Mouse (Mus musculus) MEL (cell line): Measurements from ENCODE around the gene Raly. TPM values are rescaled to one million over a fixed set of nuclear protein-coding genes. Genes with fewer than 3 reads are reported as not detected.
A peak's percentile ranks its signal among the peaks of the same experiment; 100 is the strongest.

ENCODE experiments used
- DNase-seq: peaks from one replicate; pipeline ENCODE4 v3.0.0; 2011; ENCODE audit warnings: low read depth, low spot score
- H3K27ac ChIP-seq: 2 replicates; pipeline ENCODE4 v1.5.1; 2012; ENCODE audit warnings: low read depth, mild to moderate bottlenecking, control low read depth, low read length, moderate library complexity; ENCODE audit not compliant: control insufficient read depth
- H3K27me3 ChIP-seq, 2 experiments: fragments of 150-350 bp in 1 of 2; sonication (generic) in 1 of 2; 2 replicates each; pipeline ENCODE4 v1.6.1; 2012; ENCODE audit warnings: low read length in 2 of 2, mild to moderate bottlenecking in 2 of 2, improper control_type of control experiment in 1 of 2, moderate library complexity in 1 of 2; ENCODE audit not compliant: insufficient read depth in 2 of 2, control insufficient read depth in 1 of 2
- H3K36me3 ChIP-seq, 2 experiments: 2 replicates each; pipeline ENCODE4 v1.6.1; 2012 to 2014; ENCODE audit warnings: low read length in 2 of 2, improper control_type of control experiment in 1 of 2, inconsistent platforms in 1 of 2, mild to moderate bottlenecking in 1 of 2; ENCODE audit not compliant: insufficient read depth in 2 of 2, control insufficient read depth in 1 of 2
- H3K4me1 ChIP-seq, 2 experiments: fragments of 150-350 bp in 1 of 2; sonication (generic) in 1 of 2; 2 replicates each; pipeline ENCODE4 v1.6.1; 2012; ENCODE audit warnings: low read length in 2 of 2, improper control_type of control experiment in 1 of 2, mild to moderate bottlenecking in 1 of 2; ENCODE audit not compliant: insufficient read depth in 2 of 2, control insufficient read depth in 1 of 2
- H3K4me3 ChIP-seq, 2 experiments: fragments of 150-350 bp in 1 of 2; sonication (generic) in 1 of 2; 2 replicates each; pipeline ENCODE4 v1.5.1; 2012; ENCODE audit warnings: low read depth in 2 of 2, low read length in 2 of 2, mild to moderate bottlenecking in 2 of 2, moderate library complexity in 2 of 2, control low read depth in 1 of 2, improper control_type of control experiment in 1 of 2; ENCODE audit not compliant: control insufficient read depth in 1 of 2, insufficient read depth in 1 of 2
- H3K79me2 ChIP-seq: 2 replicates; pipeline ENCODE4 v1.6.1; 2012; ENCODE audit warnings: mild to moderate bottlenecking, low read length, moderate library complexity; ENCODE audit not compliant: control insufficient read depth, poor library complexity, insufficient read depth
- H3K9ac ChIP-seq: 2 replicates; pipeline ENCODE4 v1.6.1; 2012; ENCODE audit warnings: low read depth, mild to moderate bottlenecking, control low read depth, low read length, moderate library complexity; ENCODE audit not compliant: control insufficient read depth, poor library complexity, severe bottlenecking
- H3K9me3 ChIP-seq: fragments of 150-350 bp; sonication (generic); replicated peaks from 2 replicates; pipeline ENCODE4 v1.6.1; 2012; ENCODE audit warnings: mild to moderate bottlenecking, low read length, improper control_type of control experiment, moderate library complexity; ENCODE audit not compliant: insufficient read depth
- BHLHE40 ChIP-seq: IDR thresholded peaks from 2 replicates; pipeline ENCODE4 v1.6.1; 2012; ENCODE audit warnings: low read depth, mild to moderate bottlenecking, inconsistent platforms, low read length, improper control_type of control experiment, borderline replicate concordance
- CHD1 ChIP-seq: IDR thresholded peaks from 2 replicates; pipeline ENCODE4 v1.6.1; 2012; ENCODE audit warnings: low read depth, mild to moderate bottlenecking, inconsistent platforms, low read length, improper control_type of control experiment
- CTCF ChIP-seq, 3 experiments: IDR thresholded peaks in 2 of 3; conservative IDR thresholded peaks in 1 of 3; 2 replicates each; pipeline ENCODE4 v1.5.1; 2011 to 2012; ENCODE audit warnings: low read length in 3 of 3, low read depth in 2 of 3, mild to moderate bottlenecking in 2 of 3, improper control_type of control experiment in 1 of 3, inconsistent platforms in 1 of 3, mixed read lengths in 1 of 3, moderate library complexity in 1 of 3; ENCODE audit not compliant: control insufficient read depth in 1 of 3, insufficient read depth in 1 of 3, poor library complexity in 1 of 3, severe bottlenecking in 1 of 3
- ELF1 ChIP-seq: IDR thresholded peaks from 2 replicates; pipeline ENCODE4 v1.6.1; 2014; ENCODE audit warnings: low read depth, mild to moderate bottlenecking, inconsistent platforms, low read length, improper control_type of control experiment, moderate library complexity
- GABPA ChIP-seq: IDR thresholded peaks from 2 replicates; pipeline ENCODE4 v1.6.1; 2012; ENCODE audit warnings: low read depth, mild to moderate bottlenecking, inconsistent platforms, low read length, improper control_type of control experiment, moderate library complexity
- HCFC1 ChIP-seq: IDR thresholded peaks from 2 replicates; pipeline ENCODE4 v1.6.1; 2012; ENCODE audit warnings: low read depth, mild to moderate bottlenecking, inconsistent platforms, low read length, improper control_type of control experiment, moderate library complexity
- JUND ChIP-seq: IDR thresholded peaks from 2 replicates; pipeline ENCODE4 v1.6.1; 2011; ENCODE audit warnings: low read depth, mild to moderate bottlenecking, improper control_type of control experiment, low read length
- MAZ ChIP-seq: IDR thresholded peaks from 2 replicates; pipeline ENCODE4 v1.6.1; 2012; ENCODE audit warnings: low read depth, mild to moderate bottlenecking, inconsistent platforms, low read length, improper control_type of control experiment
- MEF2A ChIP-seq: IDR thresholded peaks from 2 replicates; pipeline ENCODE4 v1.6.1; 2014; ENCODE audit warnings: low read depth, mild to moderate bottlenecking, inconsistent platforms, low read length, improper control_type of control experiment; ENCODE audit not compliant: poor library complexity, insufficient replicate concordance, severe bottlenecking; ENCODE audit errors: extremely low read depth
- MXI1 ChIP-seq: IDR thresholded peaks from 2 replicates; pipeline ENCODE4 v1.6.1; 2011; ENCODE audit warnings: mild to moderate bottlenecking, low read depth, low read length, improper control_type of control experiment
- MYB ChIP-seq: IDR thresholded peaks from 2 replicates; pipeline ENCODE4 v1.6.1; 2011; ENCODE audit warnings: mild to moderate bottlenecking, low read depth, low read length, improper control_type of control experiment
- MYC ChIP-seq: IDR thresholded peaks from 2 replicates; pipeline ENCODE4 v1.6.1; 2011; ENCODE audit warnings: low read depth, mild to moderate bottlenecking, low read length, improper control_type of control experiment, moderate library complexity
- NRF1 ChIP-seq: IDR thresholded peaks from 2 replicates; pipeline ENCODE4 v1.6.1; 2014; ENCODE audit warnings: low read depth, mild to moderate bottlenecking, inconsistent platforms, low read length, improper control_type of control experiment, moderate library complexity; ENCODE audit not compliant: poor library complexity, insufficient read depth, severe bottlenecking
- RCOR1 ChIP-seq: IDR thresholded peaks from 2 replicates; pipeline ENCODE4 v1.6.1; 2012; ENCODE audit warnings: low read depth, mild to moderate bottlenecking, inconsistent platforms, low read length, improper control_type of control experiment
- SIN3A ChIP-seq: IDR thresholded peaks from 2 replicates; pipeline ENCODE4 v1.6.1; 2012; ENCODE audit warnings: low read length, improper control_type of control experiment, inconsistent platforms
- TBP ChIP-seq: IDR thresholded peaks from 2 replicates; pipeline ENCODE4 v1.8.0; 2011; ENCODE audit warnings: low read depth, low read length, improper control_type of control experiment
- UBTF ChIP-seq: IDR thresholded peaks from 2 replicates; pipeline ENCODE4 v1.6.1; 2012; ENCODE audit warnings: low read depth, mild to moderate bottlenecking, inconsistent platforms, low read length, improper control_type of control experiment, moderate library complexity, borderline replicate concordance; ENCODE audit not compliant: insufficient read depth
- USF1 ChIP-seq: IDR thresholded peaks from 2 replicates; pipeline ENCODE4 v1.6.1; 2014; ENCODE audit warnings: low read depth, mild to moderate bottlenecking, inconsistent platforms, low read length, improper control_type of control experiment, moderate library complexity
- USF2 ChIP-seq, 2 experiments: IDR thresholded peaks; 2 replicates each; pipeline ENCODE4 v1.6.1; 2011 to 2012; ENCODE audit warnings: improper control_type of control experiment in 2 of 2, low read length in 2 of 2, borderline replicate concordance in 1 of 2, inconsistent platforms in 1 of 2, low read depth in 1 of 2, mild to moderate bottlenecking in 1 of 2; ENCODE audit not compliant: insufficient read depth in 1 of 2
- ZKSCAN1 ChIP-seq: IDR thresholded peaks from 2 replicates; pipeline ENCODE4 v1.6.1; 2012; ENCODE audit warnings: low read depth, mild to moderate bottlenecking, inconsistent platforms, low read length, improper control_type of control experiment, moderate library complexity
- ZMIZ1 ChIP-seq: IDR thresholded peaks from 2 replicates; pipeline ENCODE4 v1.6.1; 2012; ENCODE audit warnings: low read depth, mild to moderate bottlenecking, inconsistent platforms, low read length, improper control_type of control experiment, moderate library complexity
- ZNF384 ChIP-seq: IDR thresholded peaks from 2 replicates; pipeline ENCODE4 v1.6.1; 2012; ENCODE audit warnings: low read depth, mild to moderate bottlenecking, inconsistent platforms, low read length, improper control_type of control experiment
- polyA plus RNA-seq, 2 experiments: library from polyadenylated mRNA; stranded (reverse) in 1 of 2; unstranded in 1 of 2; fragments of >175 nt in 1 of 2; fragments of >200 nt in 1 of 2; gene quantifications; 2 replicates each; pipeline versions ENCODE4 v1.2.1 to v1.2.4; 2012; ENCODE audit warnings: low replicate concordance in 2 of 2, low read depth in 1 of 2; ENCODE audit not compliant: insufficient read length in 2 of 2, insufficient read depth in 1 of 2, missing spikeins in 1 of 2
- total RNA-seq: library from RNA; depleted of rRNA; stranded (reverse); fragments of 300-350 nt; gene quantifications from 2 replicates; pipeline ENCODE4 v1.2.3, GENCODE M21; 2012

The Raly gene
- total and polyA plus RNA-seq, 3 experiments: 214 to 407 TPM; not detected in 1

DNA sequence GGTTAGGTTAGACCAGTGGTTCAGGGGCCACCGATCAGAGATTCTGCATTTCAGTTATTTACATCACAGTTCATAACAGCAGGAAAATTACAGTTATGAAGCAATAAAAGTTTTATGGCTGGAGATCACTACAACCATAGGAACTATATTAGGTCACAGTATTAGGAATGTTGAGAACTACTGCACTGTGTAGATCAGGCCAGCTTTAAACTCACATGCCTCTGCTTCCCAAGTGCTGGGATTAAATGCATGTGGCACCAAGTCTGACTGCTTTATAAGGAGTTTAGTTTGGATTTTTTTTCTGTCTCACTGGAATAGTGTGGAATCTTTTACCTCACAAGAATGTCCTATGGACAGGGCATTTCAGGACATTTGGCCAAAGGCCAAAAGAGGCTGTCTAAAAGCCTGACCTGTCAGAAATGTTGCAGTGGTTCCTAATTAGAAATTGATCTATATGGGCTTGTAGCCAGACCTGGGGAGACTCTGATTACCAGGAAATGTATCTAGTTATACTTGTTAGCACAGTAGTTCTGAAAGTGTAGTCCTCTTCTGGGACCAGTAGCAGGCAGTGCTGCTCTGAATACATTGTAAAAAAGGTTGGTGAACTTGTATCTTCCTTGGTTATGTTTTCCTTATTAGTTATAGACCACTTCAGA is 18.3 kb downstream of the Raly start:
- no peak overlapping the region for H3K9ac ChIP-seq
- peaks cover 0 to 6% of the 10 kb centered on the region in 2 experiments for H3K36me3 ChIP-seq
- DNase-seq: no peak
- no peaks in the 10 kb centered on the region for H3K9me3 ChIP-seq
- peaks cover 0 to 3% of the 10 kb centered on the region in 2 experiments for H3K4me1 ChIP-seq
- no peak overlapping the region for H3K27ac ChIP-seq
- H3K79me2 ChIP-seq: peaks cover 79% of the 10 kb centered on the region
- H3K4me3 ChIP-seq: no peak overlapping the region
- TF ChIP-seq ELF1 (no peak), USF2 (IDR thresholded peaks at IDR 0.05; ENCODE audit: borderline replicate concordance in 1 of 2, insufficient read depth in 1 of 2, low read depth in 1 of 2, low read length in 2 of 2) (no peak), SIN3A (no peak), USF1 (no peak), CTCF (IDR thresholded peaks at IDR 0.05 in 2 of 3, conservative IDR thresholded peaks at IDR 0.05 in 1 of 3; ENCODE audit: control insufficient read depth in 1 of 3, insufficient read depth in 1 of 3, low read depth in 2 of 3, low read length in 3 of 3, poor library complexity in 1 of 3, severe bottlenecking in 1 of 3) (peak in 2 of 3 experiments; percentile 9 to 14; a peak in 1 of 6 replicates)
- H3K27me3 ChIP-seq: no peaks in the 10 kb centered on the region

DNA sequence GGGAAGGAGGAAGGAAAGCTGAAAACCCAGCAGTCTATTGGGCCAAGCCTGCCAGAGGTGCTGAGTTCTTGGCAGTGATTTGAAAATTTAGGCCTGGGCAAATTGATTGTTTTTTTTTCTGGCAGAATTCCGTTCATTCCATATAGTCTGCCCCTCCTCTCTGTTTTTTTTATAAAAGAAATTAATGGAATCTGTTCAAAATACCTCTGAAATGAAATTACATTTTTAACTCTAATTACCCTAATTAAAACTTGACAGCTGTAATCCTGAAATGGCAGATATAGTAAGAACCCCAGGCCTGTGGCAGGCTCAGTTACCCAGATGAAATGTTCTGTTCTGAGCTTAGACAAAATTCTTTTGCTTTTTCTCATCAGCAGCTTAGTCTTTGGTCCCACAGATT is 19.9 kb downstream of the Raly start:
- no peak overlapping the region for H3K27ac ChIP-seq
- H3K79me2 ChIP-seq: peaks cover 78% of the 10 kb centered on the region
- DNase-seq: no peak
- H3K9me3 ChIP-seq: no peaks in the 10 kb centered on the region
- H3K36me3 ChIP-seq: peaks cover 2 to 3% of the 10 kb centered on the region in 2 experiments
- H3K27me3 ChIP-seq: no peaks in the 10 kb centered on the region
- TF ChIP-seq CHD1: no peak
- no peak for TF ChIP-seq MYC
- no peak for TF ChIP-seq ZMIZ1
- no peak for TF ChIP-seq USF1
- TF ChIP-seq MXI1: no peak
- no peak for TF ChIP-seq MEF2A
- TF ChIP-seq GABPA: no peak
- no peak for TF ChIP-seq BHLHE40
- no peak for TF ChIP-seq MAZ
- TF ChIP-seq NRF1: no peak
- no peak for TF ChIP-seq TBP
- no peak for TF ChIP-seq ZKSCAN1
- TF ChIP-seq HCFC1: no peak
- TF ChIP-seq ZNF384: no peak
- TF ChIP-seq MYB: no peak
- TF ChIP-seq UBTF: no peak
- no peak for TF ChIP-seq JUND
- TF ChIP-seq RCOR1: no peak
- peaks cover 0 to 3% of the 10 kb centered on the region in 2 experiments; a peak in 2 of 4 replicates for H3K4me1 ChIP-seq
- H3K4me3 ChIP-seq: no peak overlapping the region
- no peak overlapping the region for H3K9ac ChIP-seq
